Mouse (Mus musculus) cerebellum, adult 2 months (tissue): ENCODE measurements at regions not wholly inside any gene's neighbourhood (a gene's known extent, or its start where the extent isn't known, plus 50 kb on each side); places are given as distances from the start of the nearest gene placed in this dataset.

Source experiments
- CTCF ChIP-seq: fragments of 200-500 bp; IDR thresholded peaks from 2 replicates; pipeline ENCODE4 v1.5.1; 2011; ENCODE audit warnings: low read depth, mild to moderate bottlenecking, control low read depth, low read length, moderate library complexity, borderline replicate concordance; ENCODE audit not compliant: insufficient read depth
- POLR2A ChIP-seq: fragments of 200-500 bp; IDR thresholded peaks from 2 replicates; pipeline ENCODE4 v1.6.1; 2011; ENCODE audit warnings: low read length, control low read depth, borderline replicate concordance; ENCODE audit not compliant: insufficient read depth

GRCm38 (mm10) chr8:42973619-42974539 is 167.4 kb downstream of the Triml1 start:
- no peak for TF ChIP-seq CTCF
- no peak for TF ChIP-seq POLR2A
